Mouse (Mus musculus) left cerebral cortex, adult 18-20 months (tissue): ENCODE data around the gene Ms4a1. TPM values are rescaled to one million over a fixed set of nuclear protein-coding genes. Genes with fewer than 3 reads are reported as not detected.

Source experiments
- total RNA-seq, 2 experiments: library from RNA; stranded (reverse); gene quantifications; 2 replicates each; pipeline ENCODE4 v1.2.3; 2021

Ms4a1 gene
- total RNA-seq, 2 experiments from 2014 or later = not detected

Other genes with a start within 250 kb of the Ms4a1 start
- not detected for gene Ms4a18, start 248.2 kb downstream of the Ms4a1 start, total RNA-seq
- under 1 TPM in 1 of 2 experiments, not detected in 1; 0.46 TPM for gene Ms4a8a, start 185.1 kb downstream of the Ms4a1 start, total RNA-seq
- gene 1700017D01Rik, start 135.4 kb downstream of the Ms4a1 start, total RNA-seq = not detected
- gene 1700025F22Rik, start 100.9 kb downstream of the Ms4a1 start, total RNA-seq = not detected
- not detected for gene Ms4a13, start 69.5 kb downstream of the Ms4a1 start, total RNA-seq
- not detected for gene Ms4a12, start 33.8 kb downstream of the Ms4a1 start, total RNA-seq
- gene Ms4a5, start 17.6 kb upstream of the Ms4a1 start, total RNA-seq = not detected
- gene Ms4a14, start 48.2 kb upstream of the Ms4a1 start, total RNA-seq = not detected
- gene Ms4a7, start 69.9 kb upstream of the Ms4a1 start, total RNA-seq = under 1 TPM; 0.42 to 0.91 TPM
- 1 to 10 TPM in 1 of 2 experiments, under 1 TPM in 1; 0.70 to 1.1 TPM for gene Ms4a4a, start 109.3 kb upstream of the Ms4a1 start, total RNA-seq
- gene Ms4a4c, start 138.5 kb upstream of the Ms4a1 start, total RNA-seq = under 1 TPM in 1 of 2 experiments, not detected in 1; 0.75 TPM
- not detected for gene Ms4a4b, start 177.3 kb upstream of the Ms4a1 start, total RNA-seq
- gene Ms4a6c, start 203.1 kb upstream of the Ms4a1 start, total RNA-seq = 1 to 10 TPM in 1 of 2 experiments, under 1 TPM in 1; 0.96 to 1.9 TPM
- under 1 TPM; 0.49 to 0.84 TPM for gene Gm8369, start 219.7 kb upstream of the Ms4a1 start, total RNA-seq